Mouse (Mus musculus) brain, embryonic 14.5 days (tissue): ENCODE results near the gene Slc27a5. TPM values are rescaled to one million over a fixed set of nuclear protein-coding genes. Genes with fewer than 3 reads are reported as not detected.
A peak's percentile ranks its signal among the peaks of the same experiment; 100 is the strongest.

Source experiments
- DNase-seq: peaks from one replicate; pipeline ENCODE4 v3.0.0-alpha.2; 2011; ENCODE audit warnings: low read depth
- CTCF ChIP-seq: fragments of 200-500 bp; IDR thresholded peaks from 2 replicates; pipeline ENCODE4 v1.5.1; 2012; ENCODE audit warnings: inconsistent platforms, mild to moderate bottlenecking, moderate library complexity, borderline replicate concordance; ENCODE audit not compliant: insufficient read depth, insufficient read length; ENCODE audit errors: extremely low read depth
- POLR2A ChIP-seq: fragments of 200-500 bp; IDR thresholded peaks from 2 replicates; pipeline ENCODE4 v1.6.1; 2012; ENCODE audit warnings: mild to moderate bottlenecking, inconsistent platforms, borderline replicate concordance; ENCODE audit not compliant: poor library complexity, insufficient read depth, insufficient read length, severe bottlenecking; ENCODE audit errors: extremely low read depth
- polyA plus RNA-seq: library from polyadenylated mRNA; depleted of rRNA; stranded (reverse); fragments of >200 nt; gene quantifications from 2 replicates; pipeline ENCODE4 v1.2.3, GENCODE M21; 2012; rRNA removed

Gene Slc27a5
- polyA plus RNA-seq, 1 experiment, result 0.75 TPM

- DNase-seq, result peak; percentile 31
- no peak for TF ChIP-seq CTCF
- TF ChIP-seq POLR2A, result no peak
These were observed 31.7 kb downstream of the Slc27a5 start for GRCm38 (mm10) chr7:12966104-12966845.

GRCm38 (mm10) chr7:12965678-12966091, 32.3 kb downstream of the Slc27a5 start, which contains the start of gene Zfp324:
Zfp324 (plus strand) TSS chr7:12965838.
- TF ChIP-seq CTCF (no peak), POLR2A (peak; percentile 47; the same call in 1 of the 2 replicates)

GRCm38 (mm10) chr7:12961511-12962141, 36.4 kb downstream of the Slc27a5 start:
- TF ChIP-seq CTCF, result no peak
- TF ChIP-seq POLR2A, result no peak; the same call in 1 of the 2 replicates
- peak; percentile 96 for DNase-seq

More at GRCm38 (mm10) chr7:12965678-12966091, 32.3 kb downstream of the Slc27a5 start, which contains the start of gene Zfp324:
- peak; percentile 97 for DNase-seq

GRCm38 (mm10) chr7:12959718-12960117, 38.3 kb downstream of the Slc27a5 start:
- no peak for DNase-seq
- TF ChIP-seq CTCF (no peak), POLR2A (no peak)

- TF ChIP-seq POLR2A (no peak), CTCF (no peak)
- no peak for DNase-seq
These were observed 39.0 kb downstream of the Slc27a5 start for GRCm38 (mm10) chr7:12958948-12959347.

- DNase-seq, result no peak
- TF ChIP-seq CTCF, result no peak
- TF ChIP-seq POLR2A, result no peak
These were observed 40.5 kb downstream of the Slc27a5 start for GRCm38 (mm10) chr7:12957511-12957910.

GRCm38 (mm10) chr7:12954896-12955295, 43.1 kb downstream of the Slc27a5 start:
- no peak for DNase-seq
- TF ChIP-seq POLR2A (no peak), CTCF (no peak)

- no peak for DNase-seq
- TF ChIP-seq CTCF (no peak), POLR2A (no peak)
These were observed 48.1 kb downstream of the Slc27a5 start for GRCm38 (mm10) chr7:12949872-12950229.

GRCm38 (mm10) chr7:12949032-12949871, 48.7 kb downstream of the Slc27a5 start:
- peak; percentile 99 for DNase-seq
- peak; percentile 73; the same call in 1 of the 2 replicates for TF ChIP-seq POLR2A
- no peak for TF ChIP-seq CTCF

GRCm38 (mm10) chr7:12943488-12943887, 54.5 kb downstream of the Slc27a5 start:
- TF ChIP-seq POLR2A (no peak), CTCF (peak; percentile 42; the same call in 1 of the 2 replicates)

GRCm38 (mm10) chr7:12940599-12940998, 57.4 kb downstream of the Slc27a5 start:
- TF ChIP-seq POLR2A (no peak), CTCF (no peak)
- no peak for DNase-seq

More at GRCm38 (mm10) chr7:12943488-12943887, 54.5 kb downstream of the Slc27a5 start:
- no peak for DNase-seq

Other genes starting within 250 kb of the Slc27a5 start
- 21.8 and 25.6 TPM in 2 replicates for gene Zscan18, start 194.6 kb downstream of the Slc27a5 start, polyA plus RNA-seq
- gene Zfp329, start 179.3 kb downstream of the Slc27a5 start, polyA plus RNA-seq, result 19.1 and 22.6 TPM in 2 replicates
- 11.4 and 13.4 TPM in 2 replicates for gene Zfp110, start 163.4 kb downstream of the Slc27a5 start, polyA plus RNA-seq
- gene Zfp128, start 117.0 kb downstream of the Slc27a5 start, polyA plus RNA-seq, result 9.4 and 10.5 TPM in 2 replicates
- gene Zscan22, start 100.4 kb downstream of the Slc27a5 start, polyA plus RNA-seq, result 14.2 and 17.8 TPM in 2 replicates
- 2,137 and 2,684 TPM in 2 replicates for gene Rps5, start 75.9 kb downstream of the Slc27a5 start, polyA plus RNA-seq
- gene Rnf225, start 70.8 kb downstream of the Slc27a5 start, polyA plus RNA-seq, result 2.6 and 3.3 TPM in 2 replicates
- 14.1 and 16.1 TPM in 2 replicates for gene Zfp324, start 32.4 kb downstream of the Slc27a5 start, polyA plus RNA-seq
- 14.2 and 16.5 TPM in 2 replicates for gene Zfp446, start 20.3 kb downstream of the Slc27a5 start, polyA plus RNA-seq
- 585 and 651 TPM in 2 replicates for gene Trim28, start 922 bp upstream of the Slc27a5 start, polyA plus RNA-seq
- gene Zbtb45, start 11.8 kb upstream of the Slc27a5 start, polyA plus RNA-seq, result 54.8 and 54.9 TPM in 2 replicates
- gene Chmp2a, start 36.6 kb upstream of the Slc27a5 start, polyA plus RNA-seq, result 166 and 170 TPM in 2 replicates
- 373 and 391 TPM in 2 replicates for gene Ube2m, start 40.1 kb upstream of the Slc27a5 start, polyA plus RNA-seq
- gene Mzf1, start 56.6 kb upstream of the Slc27a5 start, polyA plus RNA-seq, result 11.8 and 11.9 TPM in 2 replicates
- 0.03 and 0.07 TPM in 2 replicates for gene Vmn1r85, start 97.0 kb upstream of the Slc27a5 start, polyA plus RNA-seq
- 0.03 TPM in 1 of 2 replicates, not detected in the other for gene Vmn1r86, start 121.7 kb upstream of the Slc27a5 start, polyA plus RNA-seq
- not detected in 2 replicates for gene Vmn1r87, start 142.0 kb upstream of the Slc27a5 start, polyA plus RNA-seq
- not detected in 2 replicates for gene Vmn1r88, start 161.4 kb upstream of the Slc27a5 start, polyA plus RNA-seq
- not detected in 2 replicates for gene Vmn1r89, start 214.8 kb upstream of the Slc27a5 start, polyA plus RNA-seq